Mouse (Mus musculus) MEL (cell line): ENCODE measurements around the gene Eif4b.

Experiments used
- CHD2 ChIP-seq: IDR thresholded peaks from 2 replicates; pipeline ENCODE4 v1.6.1; 2011; ENCODE audit warnings: low read length, improper control_type of control experiment
- CTCF ChIP-seq, 3 experiments: IDR thresholded peaks in 2 of 3; conservative IDR thresholded peaks in 1 of 3; 2 replicates each; pipeline ENCODE4 v1.5.1; 2011 to 2012; ENCODE audit warnings: low read length in 3 of 3, low read depth in 2 of 3, mild to moderate bottlenecking in 2 of 3, improper control_type of control experiment in 1 of 3, inconsistent platforms in 1 of 3, mixed read lengths in 1 of 3, moderate library complexity in 1 of 3; ENCODE audit not compliant: control insufficient read depth in 1 of 3, insufficient read depth in 1 of 3, poor library complexity in 1 of 3, severe bottlenecking in 1 of 3
- EP300 ChIP-seq, 2 experiments: IDR thresholded peaks; 2 replicates each; pipeline ENCODE4 v1.6.1; 2011; ENCODE audit warnings: improper control_type of control experiment in 2 of 2, low read length in 2 of 2, low read depth in 1 of 2, mild to moderate bottlenecking in 1 of 2
- HCFC1 ChIP-seq: IDR thresholded peaks from 2 replicates; pipeline ENCODE4 v1.6.1; 2012; ENCODE audit warnings: low read depth, mild to moderate bottlenecking, inconsistent platforms, low read length, improper control_type of control experiment, moderate library complexity
- JUND ChIP-seq: IDR thresholded peaks from 2 replicates; pipeline ENCODE4 v1.6.1; 2011; ENCODE audit warnings: low read depth, mild to moderate bottlenecking, improper control_type of control experiment, low read length
- MAFK ChIP-seq: IDR thresholded peaks from 2 replicates; pipeline ENCODE4 v1.6.1; 2011; ENCODE audit warnings: low read depth, mild to moderate bottlenecking, low read length, improper control_type of control experiment, borderline replicate concordance
- MAZ ChIP-seq: IDR thresholded peaks from 2 replicates; pipeline ENCODE4 v1.6.1; 2012; ENCODE audit warnings: low read depth, mild to moderate bottlenecking, inconsistent platforms, low read length, improper control_type of control experiment
- MYB ChIP-seq: IDR thresholded peaks from 2 replicates; pipeline ENCODE4 v1.6.1; 2011; ENCODE audit warnings: mild to moderate bottlenecking, low read depth, low read length, improper control_type of control experiment
- POLR2A ChIP-seq, 2 experiments: IDR thresholded peaks; 2 replicates each; pipeline ENCODE4 v1.6.1; 2011 to 2012; ENCODE audit warnings: low read length in 2 of 2, mild to moderate bottlenecking in 2 of 2, control low read depth in 1 of 2, improper control_type of control experiment in 1 of 2, low read depth in 1 of 2, moderate library complexity in 1 of 2; ENCODE audit not compliant: control insufficient read depth in 1 of 2, insufficient read depth in 1 of 2, poor library complexity in 1 of 2
- RAD21 ChIP-seq: IDR thresholded peaks from 2 replicates; pipeline ENCODE4 v1.6.1; 2011; ENCODE audit warnings: mild to moderate bottlenecking, low read depth, low read length, improper control_type of control experiment
- TAL1 ChIP-seq: IDR thresholded peaks from 2 replicates; pipeline ENCODE4 v1.6.1; 2012; ENCODE audit warnings: mild to moderate bottlenecking, inconsistent platforms, low read length, moderate library complexity, mixed read lengths
- TBP ChIP-seq: IDR thresholded peaks from 2 replicates; pipeline ENCODE4 v1.8.0; 2011; ENCODE audit warnings: low read depth, low read length, improper control_type of control experiment
- ZKSCAN1 ChIP-seq: IDR thresholded peaks from 2 replicates; pipeline ENCODE4 v1.6.1; 2012; ENCODE audit warnings: low read depth, mild to moderate bottlenecking, inconsistent platforms, low read length, improper control_type of control experiment, moderate library complexity

- TF ChIP-seq ZKSCAN1 (no peak), MAFK (no peak), POLR2A (IDR thresholded peaks at IDR 0.05; ENCODE audit: control insufficient read depth in 1 of 2, insufficient read depth in 1 of 2, low read depth in 1 of 2, low read length in 2 of 2, poor library complexity in 1 of 2) (no peak), CTCF (IDR thresholded peaks at IDR 0.05 in 2 of 3, conservative IDR thresholded peaks at IDR 0.05 in 1 of 3; ENCODE audit: control insufficient read depth in 1 of 3, insufficient read depth in 1 of 3, low read depth in 2 of 3, low read length in 3 of 3, poor library complexity in 1 of 3, severe bottlenecking in 1 of 3) (no peak), MYB (no peak), EP300 (IDR thresholded peaks at IDR 0.05; ENCODE audit: low read depth in 1 of 2, low read length in 2 of 2) (no peak), TBP (no peak), JUND (no peak), MAZ (no peak), HCFC1 (no peak), CHD2 (no peak), TAL1 (peak; percentile 52), RAD21 (no peak)
Observed at GRCm38 (mm10) chr15:102134709-102135108, 61.1 kb downstream of the Eif4b start.
